Mouse (Mus musculus) midbrain, embryonic 15.5 days (tissue): ENCODE measurements around the gene Usp27x. TPM values are rescaled to one million over a fixed set of nuclear protein-coding genes. Genes with fewer than 3 reads are reported as not detected.

ENCODE experiments used
- polyA plus RNA-seq: library from polyadenylated mRNA; unstranded; fragments of >200 nt; fragmentation: Nextera tagmentation; extraction: Ambion mirVana; gene quantifications from 2 replicates; pipeline ENCODE4 v1.2.1, GENCODE M21; 2015

The Usp27x gene
- polyA plus RNA-seq, 1 experiment from 2014 or later, result 2.8 TPM

Other genes with a start within 250 kb of the Usp27x start
- gene Clcn5, start 56.5 kb downstream of the Usp27x start, polyA plus RNA-seq, result 7.8 and 7.9 TPM in 2 replicates
- 0.10 TPM in 1 of 2 replicates, not detected in the other for gene Foxp3, start 197.8 kb upstream of the Usp27x start, polyA plus RNA-seq
- 7.5 and 8.1 TPM in 2 replicates for gene Ppp1r3f, start 198.5 kb upstream of the Usp27x start, polyA plus RNA-seq
- gene Ccdc22, start 229.7 kb upstream of the Usp27x start, polyA plus RNA-seq, result 33.0 and 34.4 TPM in 2 replicates
- gene Cacna1f, start 231.3 kb upstream of the Usp27x start, polyA plus RNA-seq, result 0.13 and 0.27 TPM in 2 replicates